Mouse (Mus musculus): ENCODE results near the gene Zfp534. TPM values are rescaled to one million over a fixed set of nuclear protein-coding genes. Genes with fewer than 3 reads are reported as not detected.

Gene Zfp534
- not detected in 2 replicates for polyA plus RNA-seq (2015; fragmentation: Nextera tagmentation; extraction: Ambion mirVana)

DNA sequence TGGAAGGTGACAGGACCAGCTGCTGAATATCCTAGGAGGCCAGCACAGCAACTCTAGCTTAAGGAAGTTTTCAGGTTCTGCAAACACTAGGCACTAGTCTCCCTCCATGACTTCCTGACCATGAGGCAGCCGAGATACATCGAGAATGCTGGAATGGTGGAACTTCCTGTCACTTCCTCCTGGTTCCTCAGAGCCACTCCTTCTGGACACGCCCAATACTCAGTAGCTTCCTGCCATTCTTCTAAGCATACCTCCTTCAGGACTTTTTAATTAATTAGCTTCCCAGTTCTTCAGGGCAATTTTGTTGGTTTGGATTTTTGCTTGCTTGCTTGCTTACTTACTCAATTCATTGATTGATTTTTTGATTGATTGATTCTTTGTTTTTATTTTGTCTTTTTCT, at the start of gene Zfp534:
Zfp534 (minus strand) TSS at position 101 of the 400 bp plus-strand sequence.

GRCm38 (mm10) chr4:147642413-147642812, 59.9 kb downstream of the Zfp534 start, which contains the start of gene Zfp979:
TSS of gene Zfp979 (minus strand) at chr4:147642513.

Other genes with a start within 250 kb of the Zfp534 start
- 2.1 and 2.8 TPM in 2 replicates for gene Zfp982, start 210.1 kb downstream of the Zfp534 start, polyA plus RNA-seq (2015; fragmentation: Nextera tagmentation; extraction: Ambion mirVana)
- gene Gm16503, start 162.3 kb downstream of the Zfp534 start, polyA plus RNA-seq (2015; fragmentation: Nextera tagmentation; extraction: Ambion mirVana): 0.06 TPM in 1 of 2 replicates, not detected in the other
- 0.07 TPM in 1 of 2 replicates, not detected in the other for gene Zfp985, start 149.3 kb downstream of the Zfp534 start, polyA plus RNA-seq (2015; fragmentation: Nextera tagmentation; extraction: Ambion mirVana)
- gene Zfp979, start 60.0 kb downstream of the Zfp534 start, polyA plus RNA-seq (2015; fragmentation: Nextera tagmentation; extraction: Ambion mirVana): 1.6 and 1.7 TPM in 2 replicates
- gene Zfp984, start 107.2 kb upstream of the Zfp534 start, polyA plus RNA-seq (2015; fragmentation: Nextera tagmentation; extraction: Ambion mirVana): 4.3 and 5.0 TPM in 2 replicates
- 2.9 and 4.2 TPM in 2 replicates for gene Zfp933, start 145.8 kb upstream of the Zfp534 start, polyA plus RNA-seq (2015; fragmentation: Nextera tagmentation; extraction: Ambion mirVana)
- gene Miip, start 166.3 kb upstream of the Zfp534 start, polyA plus RNA-seq (2015; fragmentation: Nextera tagmentation; extraction: Ambion mirVana): 12.1 and 14.6 TPM in 2 replicates
- gene Fv1, start 166.4 kb upstream of the Zfp534 start, polyA plus RNA-seq (2015; fragmentation: Nextera tagmentation; extraction: Ambion mirVana): 2.0 and 2.2 TPM in 2 replicates
- 49.5 and 53.2 TPM in 2 replicates for gene Mfn2, start 202.2 kb upstream of the Zfp534 start, polyA plus RNA-seq (2015; fragmentation: Nextera tagmentation; extraction: Ambion mirVana)
- 53.7 and 59.1 TPM in 2 replicates for gene Plod1, start 234.2 kb upstream of the Zfp534 start, polyA plus RNA-seq (2015; fragmentation: Nextera tagmentation; extraction: Ambion mirVana)
- gene 2510039O18Rik, start 238.3 kb upstream of the Zfp534 start, polyA plus RNA-seq (2015; fragmentation: Nextera tagmentation; extraction: Ambion mirVana): 12.4 and 13.0 TPM in 2 replicates

All from urinary bladder, postnatal 0 days (tissue).